Mouse (Mus musculus): ENCODE results near the gene Sla2. TPM values are rescaled to one million over a fixed set of nuclear protein-coding genes. Genes with fewer than 3 reads are reported as not detected.
"Not testable (repeated sequence)": the region's sequence is repeated elsewhere in the genome, so short reads cannot be mapped to it uniquely, and the experiment has no call there.

Sla2 gene
- polyA plus RNA-seq, 1 experiment from 2014 or later: 0.56 TPM

- H3K4me2 ChIP-seq; H3K27ac ChIP-seq (ENCODE audit: low read depth, low read length); H3K4me3 ChIP-seq (ENCODE audit: low read depth, low read length); ATAC-seq (ENCODE audit: low FRiP score); H3K27me3 ChIP-seq (ENCODE audit: control insufficient read depth, insufficient read depth, low read length); H3K4me1 ChIP-seq (ENCODE audit: control insufficient read depth, insufficient read depth, low read length); H3K9ac ChIP-seq (ENCODE audit: low read length); DNase-seq (ENCODE audit: low spot score, missing footprints); H3K9me3 ChIP-seq (ENCODE audit: control insufficient read depth, low read length); H3K36me3 ChIP-seq (ENCODE audit: control insufficient read depth, insufficient read depth, low read length): not testable (repeated sequence)
- WGBS: 44% methylated on average over 4 of the region's 4 CpGs
Measured at GRCm38 (mm10) chr2:156905931-156906330, 18.9 kb upstream of the Sla2 start.

GRCm38 (mm10) chr2:156904976-156905717 is 18.2 kb upstream of the Sla2 start:
- Histone ChIP-seq H3K4me2 (no peak overlapping the region), H3K9ac (ENCODE audit: low read length) (no peak overlapping the region), H3K36me3 (ENCODE audit: control insufficient read depth, insufficient read depth, low read length) (no peaks in the 10 kb centered on the region), H3K27me3 (ENCODE audit: control insufficient read depth, insufficient read depth, low read length) (no peaks in the 10 kb centered on the region), H3K9me3 (ENCODE audit: control insufficient read depth, low read length) (no peaks in the 10 kb centered on the region), H3K4me3 (ENCODE audit: low read depth, low read length) (no peak overlapping the region), H3K27ac (ENCODE audit: low read depth, low read length) (no peak overlapping the region), H3K4me1 (ENCODE audit: control insufficient read depth, insufficient read depth, low read length) (no peaks in the 10 kb centered on the region)
- ATAC-seq (ENCODE audit: low FRiP score): no peak
- WGBS: 26% methylated on average over 6 of the region's 6 CpGs
- peak; percentile 89 for DNase-seq (ENCODE audit: low spot score, missing footprints)

- Histone ChIP-seq H3K4me2 (no peak overlapping the region), H3K36me3 (ENCODE audit: control insufficient read depth, insufficient read depth, low read length) (no peaks in the 10 kb centered on the region), H3K4me1 (ENCODE audit: control insufficient read depth, insufficient read depth, low read length) (no peaks in the 10 kb centered on the region), H3K4me3 (ENCODE audit: low read depth, low read length) (no peak overlapping the region), H3K9me3 (ENCODE audit: control insufficient read depth, low read length) (no peaks in the 10 kb centered on the region), H3K27me3 (ENCODE audit: control insufficient read depth, insufficient read depth, low read length) (no peaks in the 10 kb centered on the region), H3K9ac (ENCODE audit: low read length) (no peak overlapping the region), H3K27ac (ENCODE audit: low read depth, low read length) (no peak overlapping the region)
- no peak for ATAC-seq (ENCODE audit: low FRiP score)
- WGBS: 23% methylated on average over 2 of the region's 2 CpGs
- DNase-seq (ENCODE audit: low spot score, missing footprints): no peak
Measured at GRCm38 (mm10) chr2:156903367-156903766, 16.4 kb upstream of the Sla2 start.

GRCm38 (mm10) chr2:156902411-156902810 is 15.4 kb upstream of the Sla2 start:
- not testable (repeated sequence) for H3K4me1 ChIP-seq (ENCODE audit: control insufficient read depth, insufficient read depth, low read length); H3K27me3 ChIP-seq (ENCODE audit: control insufficient read depth, insufficient read depth, low read length)
- 76% methylated on average over 4 of the region's 4 CpGs for WGBS

GRCm38 (mm10) chr2:156901883-156902282 is 14.9 kb upstream of the Sla2 start:
- Histone ChIP-seq H3K4me1 (ENCODE audit: control insufficient read depth, insufficient read depth, low read length) (no peaks in the 10 kb centered on the region), H3K36me3 (ENCODE audit: control insufficient read depth, insufficient read depth, low read length) (no peaks in the 10 kb centered on the region), H3K27ac (ENCODE audit: low read depth, low read length) (no peak overlapping the region), H3K9me3 (ENCODE audit: control insufficient read depth, low read length) (no peaks in the 10 kb centered on the region), H3K9ac (ENCODE audit: low read length) (no peak overlapping the region), H3K4me3 (ENCODE audit: low read depth, low read length) (no peak overlapping the region), H3K4me2 (no peak overlapping the region), H3K27me3 (ENCODE audit: control insufficient read depth, insufficient read depth, low read length) (no peaks in the 10 kb centered on the region)
- DNase-seq (ENCODE audit: low spot score, missing footprints) (no peak), ATAC-seq (ENCODE audit: low FRiP score) (no peak)
- WGBS: 79% methylated on average over 6 of the region's 6 CpGs

More at GRCm38 (mm10) chr2:156902411-156902810, 15.4 kb upstream of the Sla2 start:
- not testable (repeated sequence) for H3K4me3 ChIP-seq (ENCODE audit: low read depth, low read length); DNase-seq (ENCODE audit: low spot score, missing footprints); H3K4me2 ChIP-seq; H3K9me3 ChIP-seq (ENCODE audit: control insufficient read depth, low read length); H3K36me3 ChIP-seq (ENCODE audit: control insufficient read depth, insufficient read depth, low read length); H3K9ac ChIP-seq (ENCODE audit: low read length); H3K27ac ChIP-seq (ENCODE audit: low read depth, low read length); ATAC-seq (ENCODE audit: low FRiP score)

- no peak overlapping the region for H3K4me2 ChIP-seq
- WGBS: 78% methylated on average over 2 of the region's 2 CpGs
- H3K27ac ChIP-seq (ENCODE audit: low read depth, low read length): no peak overlapping the region
Measured at GRCm38 (mm10) chr2:156901344-156901743, 14.4 kb upstream of the Sla2 start.

GRCm38 (mm10) chr2:156899184-156899583 is 12.2 kb upstream of the Sla2 start:
- ATAC-seq (ENCODE audit: low FRiP score): no peak
- no peak overlapping the region for H3K27ac ChIP-seq (ENCODE audit: low read depth, low read length)
- 84% methylated on average over 4 of the region's 4 CpGs for WGBS

More at GRCm38 (mm10) chr2:156901344-156901743, 14.4 kb upstream of the Sla2 start:
- H3K36me3 ChIP-seq (ENCODE audit: control insufficient read depth, insufficient read depth, low read length): no peaks in the 10 kb centered on the region
- no peak overlapping the region for H3K4me3 ChIP-seq (ENCODE audit: low read depth, low read length)
- no peaks in the 10 kb centered on the region for H3K27me3 ChIP-seq (ENCODE audit: control insufficient read depth, insufficient read depth, low read length)
- no peak overlapping the region for H3K9ac ChIP-seq (ENCODE audit: low read length)
- no peaks in the 10 kb centered on the region for H3K9me3 ChIP-seq (ENCODE audit: control insufficient read depth, low read length)
- ATAC-seq (ENCODE audit: low FRiP score): no peak
- H3K4me1 ChIP-seq (ENCODE audit: control insufficient read depth, insufficient read depth, low read length): no peaks in the 10 kb centered on the region
- DNase-seq (ENCODE audit: low spot score, missing footprints): no peak

GRCm38 (mm10) chr2:156898374-156898773 is 11.4 kb upstream of the Sla2 start:
- no peak for ATAC-seq (ENCODE audit: low FRiP score)
- no peak for DNase-seq (ENCODE audit: low spot score, missing footprints)
- 89% methylated on average over 4 of the region's 4 CpGs for WGBS
- H3K4me3 ChIP-seq (ENCODE audit: low read depth, low read length): no peak overlapping the region
- H3K36me3 ChIP-seq (ENCODE audit: control insufficient read depth, insufficient read depth, low read length): no peaks in the 10 kb centered on the region
- H3K9me3 ChIP-seq (ENCODE audit: control insufficient read depth, low read length): no peaks in the 10 kb centered on the region
- H3K27me3 ChIP-seq (ENCODE audit: control insufficient read depth, insufficient read depth, low read length): no peaks in the 10 kb centered on the region
- H3K4me2 ChIP-seq: no peak overlapping the region
- H3K4me1 ChIP-seq (ENCODE audit: control insufficient read depth, insufficient read depth, low read length): no peaks in the 10 kb centered on the region
- H3K27ac ChIP-seq (ENCODE audit: low read depth, low read length): no peak overlapping the region
- H3K9ac ChIP-seq (ENCODE audit: low read length): no peak overlapping the region

More at GRCm38 (mm10) chr2:156899184-156899583, 12.2 kb upstream of the Sla2 start:
- H3K27me3 ChIP-seq (ENCODE audit: control insufficient read depth, insufficient read depth, low read length): no peaks in the 10 kb centered on the region
- no peak overlapping the region for H3K9ac ChIP-seq (ENCODE audit: low read length)
- no peak overlapping the region for H3K4me2 ChIP-seq
- H3K9me3 ChIP-seq (ENCODE audit: control insufficient read depth, low read length): no peaks in the 10 kb centered on the region
- DNase-seq (ENCODE audit: low spot score, missing footprints): no peak
- no peaks in the 10 kb centered on the region for H3K4me1 ChIP-seq (ENCODE audit: control insufficient read depth, insufficient read depth, low read length)
- no peaks in the 10 kb centered on the region for H3K36me3 ChIP-seq (ENCODE audit: control insufficient read depth, insufficient read depth, low read length)
- no peak overlapping the region for H3K4me3 ChIP-seq (ENCODE audit: low read depth, low read length)

- 91% methylated on average over 9 of the region's 9 CpGs for WGBS
- DNase-seq (ENCODE audit: low spot score, missing footprints) (no peak), ATAC-seq (ENCODE audit: low FRiP score) (no peak)
- Histone ChIP-seq H3K27ac (ENCODE audit: low read depth, low read length) (no peak overlapping the region), H3K4me3 (ENCODE audit: low read depth, low read length) (no peak overlapping the region), H3K27me3 (ENCODE audit: control insufficient read depth, insufficient read depth, low read length) (no peaks in the 10 kb centered on the region), H3K9me3 (ENCODE audit: control insufficient read depth, low read length) (no peaks in the 10 kb centered on the region), H3K9ac (ENCODE audit: low read length) (no peak overlapping the region), H3K4me2 (no peak overlapping the region), H3K36me3 (ENCODE audit: control insufficient read depth, insufficient read depth, low read length) (no peaks in the 10 kb centered on the region), H3K4me1 (ENCODE audit: control insufficient read depth, insufficient read depth, low read length) (peaks cover 3% of the 10 kb centered on the region; the same call in 1 of the 2 replicates)
Measured at GRCm38 (mm10) chr2:156897034-156897433, 10.0 kb upstream of the Sla2 start.
